Mouse (Mus musculus) heart, adult 9 months (tissue): ENCODE measurements at regions not wholly inside any gene's neighbourhood (a gene's known extent, or its start where the extent isn't known, plus 50 kb on each side); places are given as distances from the start of the nearest gene placed in this dataset.

ENCODE experiments used
- DNase-seq, 2 experiments: peaks; one replicate each; pipeline ENCODE4 v3.0.0; 2022; ENCODE audit warnings: low spot score in 2 of 2

GRCm38 (mm10) chr3:54597326-54598274, 95.0 kb upstream of the Supt20 start:
- DNase-seq, result no peak

GRCm38 (mm10) chr3:54598296-54598695, 94.3 kb upstream of the Supt20 start:
- no peak for DNase-seq

- DNase-seq, result no peak
Observed at GRCm38 (mm10) chr3:54604705-54605379, 87.8 kb upstream of the Supt20 start.

- DNase-seq, result no peak
Observed at GRCm38 (mm10) chr3:54611431-54611990, 81.1 kb upstream of the Supt20 start.

DNA sequence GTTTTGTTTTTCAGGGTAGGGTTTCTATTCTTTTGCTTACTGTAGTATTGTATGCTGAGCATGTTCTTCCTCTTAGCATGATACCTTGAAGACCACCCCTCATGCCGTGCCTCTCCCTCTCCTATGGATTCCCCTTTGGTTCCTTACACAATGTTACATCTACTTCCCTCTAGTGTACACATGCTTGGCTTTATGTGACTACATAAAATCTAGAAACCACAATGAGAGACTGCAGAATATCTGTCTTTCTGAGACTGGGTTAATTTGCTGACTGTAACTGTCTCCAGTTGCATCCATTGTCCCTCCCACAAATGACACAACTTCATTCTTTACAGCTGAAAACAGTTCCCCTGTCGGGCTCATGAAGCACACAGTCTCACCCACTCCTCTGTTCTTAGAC, 78.8 kb upstream of the Supt20 start:
- DNase-seq, result no peak

DNA sequence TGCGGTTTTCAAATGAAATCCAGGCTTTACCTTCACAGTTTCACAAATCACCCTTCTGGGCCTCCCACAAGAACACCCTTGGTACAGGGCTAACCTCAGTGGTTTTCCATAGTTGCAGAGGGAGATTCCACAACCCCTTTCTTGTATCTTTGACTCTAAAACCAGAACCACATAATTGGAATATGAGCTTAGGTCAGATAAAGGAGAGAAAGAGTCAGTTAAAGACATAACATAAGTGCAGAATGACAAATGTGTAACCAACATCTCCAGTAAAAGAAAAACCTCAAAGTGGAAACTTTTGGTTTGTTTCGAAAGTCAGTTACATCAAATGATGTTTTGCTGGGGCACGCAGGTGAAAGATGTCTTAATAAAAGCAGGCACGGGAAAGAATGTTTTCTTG, 75.3 kb upstream of the Supt20 start:
- no peak for DNase-seq

DNA sequence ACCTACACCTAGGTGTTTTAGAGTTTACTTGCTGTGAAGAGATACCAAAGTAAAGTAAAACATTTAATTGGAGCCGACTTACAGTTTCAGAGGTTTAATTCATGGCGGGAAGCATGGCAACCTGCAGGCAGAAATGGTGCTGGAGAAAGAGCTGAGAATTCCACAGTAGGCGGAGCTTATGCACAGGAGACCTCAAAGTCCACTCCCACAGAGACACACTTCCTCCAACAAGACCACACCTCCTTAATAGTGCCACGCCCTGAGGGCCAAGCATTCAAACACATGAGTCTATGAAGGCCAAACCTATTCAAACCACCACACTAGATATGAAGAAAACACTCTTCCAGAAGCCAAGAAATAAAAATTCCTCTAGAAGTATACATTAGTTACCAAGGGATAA, 74.3 kb upstream of the Supt20 start:
- DNase-seq, result no peak

- no peak for DNase-seq
Observed at GRCm38 (mm10) chr3:54630254-54630653, 62.4 kb upstream of the Supt20 start.

- DNase-seq, result no peak
Observed at GRCm38 (mm10) chr3:54632731-54633130, 59.9 kb upstream of the Supt20 start.

DNA sequence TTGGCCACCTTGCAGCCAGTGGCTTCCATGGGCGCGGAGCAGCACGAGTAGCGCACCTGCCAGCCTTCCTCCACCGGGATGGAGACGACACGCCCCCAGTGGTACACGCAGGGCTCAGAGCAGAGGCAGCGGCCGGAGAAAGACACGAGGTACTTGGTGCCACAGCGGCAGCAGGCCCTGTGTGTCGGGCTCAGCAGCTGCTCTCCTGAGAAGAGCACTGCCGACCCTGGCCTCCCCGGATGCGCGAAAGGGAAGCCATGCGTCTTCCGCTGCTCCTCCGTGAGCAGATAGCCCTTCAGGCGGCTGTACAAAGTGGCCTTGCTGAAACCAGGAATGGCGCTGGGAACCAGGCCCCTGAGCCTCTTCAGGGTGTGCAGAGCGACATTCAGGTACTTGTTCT, 59.2 kb upstream of the Supt20 start:
- no peak for DNase-seq

GRCm38 (mm10) chr3:54634456-54634855, 58.2 kb upstream of the Supt20 start:
- DNase-seq, result no peak
